Mouse (Mus musculus): ENCODE results near the gene Mrpl49. TPM values are rescaled to one million over a fixed set of nuclear protein-coding genes. Genes with fewer than 3 reads are reported as not detected.

Mrpl49 gene
- polyA plus RNA-seq, 1 experiment = 24.5 TPM

DNA sequence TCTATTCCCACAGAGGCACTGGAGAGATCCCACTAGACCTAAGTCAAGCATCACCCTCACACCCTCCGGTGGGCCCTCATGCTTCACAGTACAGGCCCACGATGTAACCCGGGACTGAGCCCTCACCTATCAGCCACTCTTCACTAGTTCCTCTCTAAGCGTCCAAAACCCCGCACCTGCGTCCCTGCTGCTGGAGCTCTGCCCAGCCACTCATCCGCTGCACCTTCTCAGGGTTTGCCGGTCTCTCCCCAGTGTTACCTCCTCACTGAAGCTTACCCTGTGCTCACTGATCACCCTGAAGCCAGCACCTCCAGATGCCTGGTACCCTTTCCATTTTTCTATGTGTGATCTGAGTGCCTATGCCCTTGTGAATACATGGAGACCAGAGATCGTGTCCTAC is 15.3 kb downstream of the Mrpl49 start:
- Histone ChIP-seq H3K27ac (ENCODE audit: insufficient read depth, low read depth, low read length) (no peak overlapping the region), H3K4me3 (ENCODE audit: insufficient read depth, low read length) (no peak overlapping the region), H3K4me1 (ENCODE audit: control insufficient read depth, insufficient read depth, low read length) (peaks cover 5% of the 10 kb centered on the region)
- no peak for TF ChIP-seq CTCF (IDR thresholded peaks at IDR 0.05; ENCODE audit: low read depth, low read length)
- TF ChIP-seq POLR2A (IDR thresholded peaks at IDR 0.05; ENCODE audit: borderline replicate concordance, low read depth, low read length) = no peak

DNA sequence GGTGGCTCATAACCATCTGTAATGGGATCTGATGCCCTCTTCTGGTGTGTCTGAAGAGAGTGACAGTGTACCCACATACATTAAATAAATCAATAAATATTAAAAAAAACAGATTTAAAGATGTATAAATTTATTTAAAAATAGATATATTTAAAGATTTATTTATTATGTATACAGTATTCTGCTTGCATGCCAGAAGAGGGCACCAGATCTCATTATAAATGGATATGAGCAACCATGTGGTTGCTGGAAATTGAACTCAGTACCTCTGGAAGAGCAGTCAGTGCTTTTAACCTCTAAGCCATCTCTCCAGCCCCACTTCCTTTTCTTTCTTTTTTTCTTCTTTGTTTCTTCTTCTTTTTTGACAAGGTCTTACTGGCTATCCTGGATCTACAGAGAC is 17.6 kb downstream of the Mrpl49 start:
- Histone ChIP-seq H3K4me3 (ENCODE audit: insufficient read depth, low read length) (no peak overlapping the region), H3K4me1 (ENCODE audit: control insufficient read depth, insufficient read depth, low read length) (peaks cover 3% of the 10 kb centered on the region), H3K27ac (ENCODE audit: insufficient read depth, low read depth, low read length) (no peak overlapping the region)
- TF ChIP-seq CTCF (IDR thresholded peaks at IDR 0.05; ENCODE audit: low read depth, low read length) (no peak), POLR2A (IDR thresholded peaks at IDR 0.05; ENCODE audit: borderline replicate concordance, low read depth, low read length) (no peak)

DNA sequence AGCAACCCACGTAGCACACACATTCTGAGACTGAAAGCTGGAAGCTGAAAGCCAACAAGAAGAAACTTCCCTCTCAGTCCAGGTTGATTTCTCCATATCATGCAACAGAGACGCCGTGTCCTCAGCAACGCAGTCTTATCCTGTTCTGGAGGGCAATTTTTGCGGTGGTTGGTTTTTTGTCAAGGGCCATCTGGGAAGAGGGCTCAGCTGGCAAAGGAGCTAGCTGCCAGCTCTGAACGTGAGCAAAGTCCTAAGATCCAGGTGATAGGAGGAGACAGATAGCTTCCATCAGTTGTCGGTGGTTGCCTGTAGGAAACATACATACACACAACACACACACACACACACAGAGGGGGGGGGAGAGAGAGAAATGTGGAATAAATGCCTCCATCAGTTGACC is 19.3 kb downstream of the Mrpl49 start:
- H3K4me1 ChIP-seq (ENCODE audit: control insufficient read depth, insufficient read depth, low read length) = peaks cover 2% of the 10 kb centered on the region
- no peak for TF ChIP-seq CTCF (IDR thresholded peaks at IDR 0.05; ENCODE audit: low read depth, low read length)
- no peak for TF ChIP-seq POLR2A (IDR thresholded peaks at IDR 0.05; ENCODE audit: borderline replicate concordance, low read depth, low read length)

DNA sequence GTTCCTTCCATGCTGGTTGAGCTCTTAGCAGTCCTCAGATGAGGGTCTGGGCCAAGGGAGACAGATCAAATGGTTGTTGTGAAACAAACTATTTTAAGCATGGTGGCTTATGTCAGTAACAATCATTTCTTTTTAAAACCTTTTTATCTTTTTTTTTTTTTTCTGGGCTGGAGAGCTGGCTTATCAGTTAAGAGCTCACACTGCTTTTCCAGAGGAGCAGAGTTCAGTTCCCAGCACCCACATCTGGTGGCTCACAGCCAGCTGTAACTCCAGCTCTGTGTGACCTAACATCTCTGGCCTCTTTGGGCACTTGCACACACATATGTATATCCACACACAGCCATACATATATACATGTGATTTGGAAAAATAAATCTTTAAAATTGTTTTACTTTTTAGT is 19.9 kb downstream of the Mrpl49 start:
- H3K4me1 ChIP-seq (ENCODE audit: control insufficient read depth, insufficient read depth, low read length) = peaks cover 2% of the 10 kb centered on the region
- no peak overlapping the region for H3K4me3 ChIP-seq (ENCODE audit: insufficient read depth, low read length)
- TF ChIP-seq CTCF (IDR thresholded peaks at IDR 0.05; ENCODE audit: low read depth, low read length) = no peak
- TF ChIP-seq POLR2A (IDR thresholded peaks at IDR 0.05; ENCODE audit: borderline replicate concordance, low read depth, low read length) = no peak
- H3K27ac ChIP-seq (ENCODE audit: insufficient read depth, low read depth, low read length) = no peak overlapping the region

More for the DNA sequence above, 19.3 kb downstream of the Mrpl49 start:
- no peak overlapping the region for H3K27ac ChIP-seq (ENCODE audit: insufficient read depth, low read depth, low read length)
- no peak overlapping the region for H3K4me3 ChIP-seq (ENCODE audit: insufficient read depth, low read length)

DNA sequence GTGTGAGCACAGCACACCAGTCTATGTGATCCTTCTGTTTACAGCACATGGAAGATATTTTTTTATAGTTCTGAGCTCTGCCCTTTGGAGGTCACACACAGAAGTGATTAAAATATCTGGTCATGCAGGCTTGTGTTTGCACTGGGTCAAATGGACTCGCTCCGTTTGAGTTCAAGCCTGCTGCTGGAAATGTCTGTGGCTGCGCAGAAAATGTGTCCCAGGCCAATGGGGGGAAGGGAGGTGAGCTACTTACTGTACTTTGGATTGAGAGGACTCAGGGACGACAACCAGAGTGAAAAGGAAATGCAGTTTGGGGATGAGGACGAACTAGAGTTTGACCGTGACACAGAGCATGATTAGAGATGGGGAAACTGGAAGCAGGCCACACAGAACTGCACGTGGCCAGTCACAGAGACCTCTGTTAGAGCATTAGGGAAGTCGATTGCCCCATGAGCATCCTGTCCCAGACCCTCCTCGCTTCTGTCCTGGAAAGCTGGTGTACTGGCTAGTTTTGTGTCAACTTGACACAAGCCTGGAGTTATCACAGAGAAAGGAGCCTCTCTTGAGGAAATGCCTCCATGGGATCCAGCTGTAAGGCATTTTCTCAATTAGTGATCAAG is 21.5 kb downstream of the Mrpl49 start:
- Histone ChIP-seq H3K4me1 (ENCODE audit: control insufficient read depth, insufficient read depth, low read length) (peaks cover 2% of the 10 kb centered on the region), H3K4me3 (ENCODE audit: insufficient read depth, low read length) (no peak overlapping the region), H3K27ac (ENCODE audit: insufficient read depth, low read depth, low read length) (no peak overlapping the region)
- TF ChIP-seq POLR2A (IDR thresholded peaks at IDR 0.05; ENCODE audit: borderline replicate concordance, low read depth, low read length) = no peak
- TF ChIP-seq CTCF (IDR thresholded peaks at IDR 0.05; ENCODE audit: low read depth, low read length) = no peak

DNA sequence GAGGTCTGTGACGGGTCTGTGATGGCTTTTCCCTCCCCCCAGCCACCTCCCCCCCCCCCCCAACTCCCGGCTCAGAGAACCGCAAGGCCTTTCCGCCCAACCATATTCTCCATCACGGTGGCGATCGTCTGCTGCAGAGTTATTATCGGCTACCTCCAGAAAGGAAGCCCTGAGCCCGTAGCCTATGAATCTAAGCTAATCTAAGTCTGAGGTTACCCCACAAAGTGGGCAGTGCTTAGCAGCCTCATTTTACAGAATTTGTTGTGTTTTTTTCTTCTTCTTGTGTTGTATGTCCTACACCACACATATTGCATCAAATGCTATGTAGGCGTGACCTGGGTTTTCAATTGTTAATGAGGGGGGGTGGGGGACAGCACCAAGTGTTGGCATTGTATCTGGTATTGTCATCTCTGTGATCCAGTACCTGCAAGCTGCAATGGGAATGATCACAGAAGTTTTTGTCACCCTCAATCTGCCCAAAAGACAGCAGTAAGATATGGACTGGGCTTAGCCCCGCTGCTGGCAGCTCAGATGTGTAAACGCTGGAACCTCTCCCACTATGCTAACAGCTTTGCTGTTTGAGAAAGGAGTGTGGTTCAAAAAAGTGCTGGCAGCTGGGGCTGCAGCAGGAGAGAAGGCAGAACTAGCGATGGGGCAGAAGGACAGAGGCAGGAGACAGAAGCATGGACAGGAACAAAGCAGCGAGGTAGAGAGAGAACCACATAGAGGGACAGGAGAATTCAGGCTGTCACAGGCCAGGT is 26.9 kb downstream of the Mrpl49 start:
- no peaks in the 10 kb centered on the region for H3K4me1 ChIP-seq (ENCODE audit: control insufficient read depth, insufficient read depth, low read length)
- H3K27ac ChIP-seq (ENCODE audit: insufficient read depth, low read depth, low read length) = no peak overlapping the region
- TF ChIP-seq POLR2A (IDR thresholded peaks at IDR 0.05; ENCODE audit: borderline replicate concordance, low read depth, low read length) (no peak), CTCF (IDR thresholded peaks at IDR 0.05; ENCODE audit: low read depth, low read length) (no peak)
- no peak overlapping the region for H3K4me3 ChIP-seq (ENCODE audit: insufficient read depth, low read length)

DNA sequence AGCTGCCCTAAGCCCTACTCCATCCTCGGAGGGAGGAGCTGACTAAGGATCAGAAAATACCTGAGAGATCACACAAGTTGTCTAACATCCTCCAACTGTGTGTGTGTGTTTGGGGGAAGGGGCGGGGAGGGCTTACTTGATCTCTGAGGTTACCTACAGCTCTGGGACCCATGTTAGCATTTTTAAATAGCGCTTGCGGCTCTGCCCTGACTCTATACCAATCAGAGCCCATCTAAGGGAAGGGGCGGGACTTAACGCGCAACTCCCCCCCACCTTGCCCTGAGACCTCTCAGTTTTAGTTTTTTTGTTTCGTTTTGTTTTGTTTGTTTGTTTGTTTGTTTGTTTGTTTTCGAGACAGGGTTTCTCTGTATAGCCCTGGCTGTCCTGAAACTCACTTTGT is 28.2 kb downstream of the Mrpl49 start:
- no peak overlapping the region for H3K27ac ChIP-seq (ENCODE audit: insufficient read depth, low read depth, low read length)
- H3K4me3 ChIP-seq (ENCODE audit: insufficient read depth, low read length) = no peak overlapping the region
- no peak for TF ChIP-seq POLR2A (IDR thresholded peaks at IDR 0.05; ENCODE audit: borderline replicate concordance, low read depth, low read length)
- no peak for TF ChIP-seq CTCF (IDR thresholded peaks at IDR 0.05; ENCODE audit: low read depth, low read length)
- H3K4me1 ChIP-seq (ENCODE audit: control insufficient read depth, insufficient read depth, low read length) = no peaks in the 10 kb centered on the region

DNA sequence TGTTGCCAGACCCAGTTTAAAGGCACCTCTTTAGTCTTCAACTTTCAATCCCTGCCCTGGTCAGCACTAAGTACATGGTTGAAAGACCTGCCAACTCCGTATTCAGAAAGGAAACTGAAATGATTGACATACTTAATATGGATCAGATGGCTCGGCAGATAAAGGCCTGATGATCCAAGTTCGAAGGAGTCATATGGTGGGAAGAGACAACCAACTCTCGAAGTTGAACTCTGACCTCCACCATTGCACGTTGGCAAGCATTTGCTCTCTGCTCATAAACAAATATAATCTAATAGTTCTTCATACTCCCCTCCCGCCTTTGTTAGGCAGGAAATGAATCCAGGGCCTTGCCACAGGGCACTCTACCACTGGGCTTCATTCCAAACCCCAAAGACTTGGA is 28.6 kb downstream of the Mrpl49 start:
- no peak overlapping the region for H3K27ac ChIP-seq (ENCODE audit: insufficient read depth, low read depth, low read length)
- no peaks in the 10 kb centered on the region for H3K4me1 ChIP-seq (ENCODE audit: control insufficient read depth, insufficient read depth, low read length)
- H3K4me3 ChIP-seq (ENCODE audit: insufficient read depth, low read length) = no peak overlapping the region
- no peak for TF ChIP-seq CTCF (IDR thresholded peaks at IDR 0.05; ENCODE audit: low read depth, low read length)
- no peak for TF ChIP-seq POLR2A (IDR thresholded peaks at IDR 0.05; ENCODE audit: borderline replicate concordance, low read depth, low read length)

DNA sequence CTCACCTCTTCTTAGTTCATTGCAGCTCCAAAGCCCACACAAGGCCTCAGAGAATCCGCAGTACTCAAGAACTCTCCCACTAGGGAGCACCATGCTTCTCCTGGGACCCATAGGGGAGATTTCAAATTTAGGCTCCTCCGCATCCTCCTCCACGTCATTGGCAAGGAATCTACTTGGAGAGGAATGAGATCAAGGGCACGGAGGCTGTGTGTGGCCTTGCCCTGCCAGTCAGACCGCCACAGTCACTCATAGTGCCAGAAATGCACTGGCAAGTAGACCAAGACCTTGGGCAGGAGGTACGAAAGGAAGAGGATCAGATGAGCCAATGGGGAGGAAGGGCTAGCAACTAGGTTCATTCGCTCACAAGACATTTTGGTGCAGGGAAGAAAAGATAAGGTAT is 33.7 kb downstream of the Mrpl49 start:
- no peak overlapping the region for H3K27ac ChIP-seq (ENCODE audit: insufficient read depth, low read depth, low read length)
- H3K4me1 ChIP-seq (ENCODE audit: control insufficient read depth, insufficient read depth, low read length) = peaks cover 8% of the 10 kb centered on the region
- H3K4me3 ChIP-seq (ENCODE audit: insufficient read depth, low read length) = no peak overlapping the region
- TF ChIP-seq CTCF (IDR thresholded peaks at IDR 0.05; ENCODE audit: low read depth, low read length) = no peak
- TF ChIP-seq POLR2A (IDR thresholded peaks at IDR 0.05; ENCODE audit: borderline replicate concordance, low read depth, low read length) = no peak

DNA sequence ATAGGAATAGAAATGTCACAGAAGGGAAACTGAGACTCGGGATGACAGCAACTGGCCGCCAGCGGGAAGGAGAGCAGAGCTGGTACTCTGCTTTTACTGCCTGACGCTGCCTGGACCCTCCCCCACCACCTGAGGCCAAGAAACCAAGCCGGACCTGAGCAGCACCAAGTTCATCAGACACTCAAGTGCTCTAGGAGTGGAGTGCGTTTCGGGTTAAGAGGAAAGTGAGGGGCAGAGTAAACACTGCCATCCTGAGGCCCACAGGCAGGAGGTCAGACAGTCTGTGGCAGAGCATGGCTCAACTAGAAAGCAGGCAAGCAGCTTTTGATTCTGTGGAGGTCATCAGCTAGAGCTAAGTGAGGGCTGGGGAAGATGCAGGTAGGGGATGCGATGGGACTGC is 34.5 kb downstream of the Mrpl49 start:
- H3K4me1 ChIP-seq (ENCODE audit: control insufficient read depth, insufficient read depth, low read length) = peaks cover 8% of the 10 kb centered on the region
- no peak overlapping the region for H3K27ac ChIP-seq (ENCODE audit: insufficient read depth, low read depth, low read length)
- no peak overlapping the region for H3K4me3 ChIP-seq (ENCODE audit: insufficient read depth, low read length)
- TF ChIP-seq POLR2A (IDR thresholded peaks at IDR 0.05; ENCODE audit: borderline replicate concordance, low read depth, low read length) (no peak), CTCF (IDR thresholded peaks at IDR 0.05; ENCODE audit: low read depth, low read length) (no peak)

All from bone marrow macrophage, adult 2 months (primary cell).